Mouse (Mus musculus): ENCODE measurements at regions not wholly inside any gene's neighbourhood (a gene's known extent, or its start where the extent isn't known, plus 50 kb on each side); places are given as distances from the start of the nearest gene placed in this dataset.

- no peak for TF ChIP-seq CTCF (IDR thresholded peaks at IDR 0.05; ENCODE audit: low read depth)
- no peak for TF ChIP-seq EP300 (IDR thresholded peaks at IDR 0.05; ENCODE audit: low read depth)
Observed at GRCm38 (mm10) chr10:110658153-110658695, 87.0 kb upstream of the E2f7 start.
